In genomic region chr17:35697759-35698500, GRCm38 (mm10) we compare ENCODE assay signal across 9 mouse cellular contexts. TPM values are rescaled to one million over a fixed set of nuclear protein-coding genes. Genes with fewer than 3 reads are reported as not detected.
A peak's percentile ranks its signal among the peaks of the same experiment; 100 is the strongest.
DNase-seq lines count a peak whose midpoint lies in the region; ATAC-seq and TF ChIP-seq lines count a peak whose summit lies in the region.
"Had no signal": no experiment of that assay in that cellular context is flagged by ENCODE, and none has a peak within 500 bp of the region (broad histone marks: within the 10 kb centered on the region; RNA-seq: fewer than 3 reads in every experiment).

No protein-coding gene starts in this region.

- peak overlapping the region; percentile 81 for H3K4me2 ChIP-seq in heart, embryonic 13.5 days
- H3K4me2 ChIP-seq in midbrain, embryonic 14.5 days (ENCODE audit: low read length), result peak overlapping the region; percentile 89

- 5% methylated on average over 16 of the region's 16 CpGs for WGBS in heart, embryonic 13.5 days
- 2% methylated on average over 15 of the region's 16 CpGs for WGBS in midbrain, embryonic 14.5 days

- TF ChIP-seq POLR2A in ES-Bruce4 (IDR thresholded peaks at IDR 0.05; ENCODE audit: insufficient read depth, low read length), result peak; percentile 38

- no peaks in the 10 kb centered on the region for H3K9me3 ChIP-seq in ES-Bruce4 (replicated peaks; ENCODE audit: control insufficient read depth, insufficient read depth, low read length, poor library complexity, severe bottlenecking)
- no peaks in the 10 kb centered on the region for H3K9me3 ChIP-seq in heart, embryonic 13.5 days
- H3K9me3 ChIP-seq in midbrain, embryonic 14.5 days (ENCODE audit: control insufficient read depth, low read length), result no peaks in the 10 kb centered on the region

- no peak for TF ChIP-seq CTCF in ES-Bruce4 (IDR thresholded peaks at IDR 0.05; ENCODE audit: low read depth, low read length)
- no peak for TF ChIP-seq CTCF in layer of hippocampus, adult 2 months (conservative IDR thresholded peaks at IDR 0.05)

- TF ChIP-seq EP300 in ES-Bruce4 (IDR thresholded peaks at IDR 0.05; ENCODE audit: insufficient read depth, low read depth, low read length), result peak; percentile 89

- H3K4me1 ChIP-seq in ES-Bruce4 (ENCODE audit: control insufficient read depth, insufficient read depth, low read length), result peaks cover 1% of the 10 kb centered on the region
- peaks cover 45% of the 10 kb centered on the region for H3K4me1 ChIP-seq in heart, embryonic 13.5 days
- H3K4me1 ChIP-seq in midbrain, embryonic 14.5 days (ENCODE audit: control insufficient read depth, insufficient read depth, low read length), result peaks cover 38% of the 10 kb centered on the region

- H3K4me3 ChIP-seq in ES-Bruce4 (ENCODE audit: low read depth, low read length), result peak overlapping the region; percentile 57
- peak overlapping the region; percentile 84 for H3K4me3 ChIP-seq in heart, embryonic 13.5 days
- peak overlapping the region; percentile 46 for H3K4me3 ChIP-seq in layer of hippocampus, adult 2 months
- peak overlapping the region; percentile 43 for H3K4me3 ChIP-seq in midbrain, embryonic 14.5 days (replicated peaks; ENCODE audit: low read depth, low read length)
- H3K4me3 ChIP-seq: erythroblast, embryonic 14.5 days had no signal

- H3K27me3 ChIP-seq in ES-Bruce4 (ENCODE audit: control insufficient read depth, insufficient read depth, low read length, poor library complexity, severe bottlenecking), result no peaks in the 10 kb centered on the region
- H3K27me3 ChIP-seq in heart, embryonic 13.5 days (replicated peaks), result peaks cover 10% of the 10 kb centered on the region; the same call in 1 of the 2 replicates
- H3K27me3 ChIP-seq in midbrain, embryonic 14.5 days (ENCODE audit: control insufficient read depth, insufficient read depth, low read length), result no peaks in the 10 kb centered on the region

- peak overlapping the region; percentile 77 for H3K27ac ChIP-seq in ES-Bruce4 (ENCODE audit: insufficient read depth, low read length)
- H3K27ac ChIP-seq in heart, embryonic 13.5 days (replicated peaks), result peak overlapping the region; percentile 99
- peak overlapping the region; percentile 97 for H3K27ac ChIP-seq in layer of hippocampus, adult 2 months
- H3K27ac ChIP-seq in midbrain, embryonic 14.5 days (replicated peaks; ENCODE audit: low read depth, low read length), result peak overlapping the region; percentile 98

- peak; percentile 88 for DNase-seq in 3134 (ENCODE audit: extremely low read depth, insufficient read length, low spot score)
- DNase-seq in cerebellum, postnatal 25 days, result peak; percentile 69 to 81
- peak in 1 of 2 experiments; percentile 50 for DNase-seq in layer of hippocampus, adult 2 months (ENCODE audit: low spot score in 2 of 2)
- peak; percentile 79 for DNase-seq in midbrain, embryonic 14.5 days
- peak; percentile 82 for DNase-seq in yolk sac, embryonic 10.5 days (ENCODE audit: low spot score)
- no peak for DNase-seq in gastrocnemius, adult 8-10 months (ENCODE audit: low spot score in 2 of 2)

- ATAC-seq in heart, embryonic 13.5 days (ENCODE audit: extremely low read depth, insufficient number of reproducible peaks, low FRiP score, low TSS enrichment), result peak; percentile 38
- ATAC-seq in midbrain, embryonic 14.5 days (ENCODE audit: low FRiP score, low TSS enrichment), result peak; percentile 68

- H3K9ac ChIP-seq in ES-Bruce4 (ENCODE audit: low read depth, poor library complexity, severe bottlenecking), result peak overlapping the region; percentile 6; the same call in 1 of the 2 replicates
- peak overlapping the region; percentile 82 for H3K9ac ChIP-seq in heart, embryonic 13.5 days
- peak overlapping the region; percentile 78 for H3K9ac ChIP-seq in midbrain, embryonic 14.5 days (replicated peaks; ENCODE audit: low read length)

- no peaks in the 10 kb centered on the region for H3K36me3 ChIP-seq in ES-Bruce4 (ENCODE audit: control insufficient read depth, insufficient read depth, low read length, poor library complexity, severe bottlenecking)
- H3K36me3 ChIP-seq in heart, embryonic 13.5 days, result peaks cover 32% of the 10 kb centered on the region
- H3K36me3 ChIP-seq in midbrain, embryonic 14.5 days (ENCODE audit: control insufficient read depth, insufficient read depth, low read length), result peaks cover 9% of the 10 kb centered on the region

RNA-seq across cellular contexts. Expression of gene Ddr1, which starts 6.5 kb away (rescaled TPM):
- polyA plus RNA-seq in ES-Bruce4 (2011; ENCODE audit: insufficient read depth, insufficient read length, low read depth, missing spikeins), result 59.8 and 61.6 TPM in 2 replicates
- 122 and 130 TPM in 2 replicates for polyA plus RNA-seq in heart, embryonic 13.5 days (2015; fragmentation: Nextera tagmentation; extraction: Ambion mirVana)
- 10 to 100 TPM; 54.3 to 61.0 TPM for total RNA-seq in layer of hippocampus, adult 2 months (2021)
- polyA plus RNA-seq in midbrain, embryonic 14.5 days (2014; fragmentation: Nextera tagmentation; extraction: Ambion mirVana), result 52.9 and 87.2 TPM in 2 replicates
- 10 to 100 TPM; 13.7 to 20.0 (median 15.9) TPM for total RNA-seq in gastrocnemius, adult 8-10 months (2022)
- polyA plus RNA-seq: erythroblast, embryonic 14.5 days had no signal

RNA-seq across cellular contexts. Expression of gene Gtf2h4, which starts 24.4 kb away (rescaled TPM):
- 80.7 and 105 TPM in 2 replicates for polyA plus RNA-seq in ES-Bruce4 (2011; ENCODE audit: insufficient read depth, insufficient read length, low read depth, missing spikeins)
- 25.7 and 27.7 TPM in 2 replicates for polyA plus RNA-seq in heart, embryonic 13.5 days (2015; fragmentation: Nextera tagmentation; extraction: Ambion mirVana)
- total RNA-seq in layer of hippocampus, adult 2 months (2021), result 10 to 100 TPM; 29.9 to 35.3 TPM
- polyA plus RNA-seq in midbrain, embryonic 14.5 days (2014; fragmentation: Nextera tagmentation; extraction: Ambion mirVana), result 23.6 and 25.5 TPM in 2 replicates
- 10 to 100 TPM; 16.0 to 21.6 (median 17.9) TPM for total RNA-seq in gastrocnemius, adult 8-10 months (2022)

RNA-seq across cellular contexts. Expression of gene Vars2, which starts 30.5 kb away (rescaled TPM):
- 35.2 and 41.1 TPM in 2 replicates for polyA plus RNA-seq in ES-Bruce4 (2011; ENCODE audit: insufficient read depth, insufficient read length, low read depth, missing spikeins)
- polyA plus RNA-seq in heart, embryonic 13.5 days (2015; fragmentation: Nextera tagmentation; extraction: Ambion mirVana), result 12.2 and 13.5 TPM in 2 replicates
- 10 to 100 TPM; 32.4 to 47.3 TPM for total RNA-seq in layer of hippocampus, adult 2 months (2021)
- 9.5 and 14.8 TPM in 2 replicates for polyA plus RNA-seq in midbrain, embryonic 14.5 days (2014; fragmentation: Nextera tagmentation; extraction: Ambion mirVana)
- 10 to 100 TPM in 2 of 4 experiments, 1 to 10 TPM in 2; 9.0 to 15.4 (median 10.3) TPM for total RNA-seq in gastrocnemius, adult 8-10 months (2022)

RNA-seq across cellular contexts. Expression of gene Mucl3, which starts 54.4 kb away (rescaled TPM):
- 1.3 and 2.5 TPM in 2 replicates for polyA plus RNA-seq in ES-Bruce4 (2011; ENCODE audit: insufficient read depth, insufficient read length, low read depth, missing spikeins)
- 0.36 and 0.39 TPM in 2 replicates for polyA plus RNA-seq in heart, embryonic 13.5 days (2015; fragmentation: Nextera tagmentation; extraction: Ambion mirVana)
- not detected for total RNA-seq in layer of hippocampus, adult 2 months (2021)
- not detected in 2 replicates for polyA plus RNA-seq in midbrain, embryonic 14.5 days (2014; fragmentation: Nextera tagmentation; extraction: Ambion mirVana)
- not detected for total RNA-seq in gastrocnemius, adult 8-10 months (2022)
- polyA plus RNA-seq: erythroblast, embryonic 14.5 days had no signal

Comparison
In these comparisons a context has a peak if more than half of its experiments do, and no peak if none do; other contexts are left out.
1. DNase-seq: peak in 3134 (single experiment), cerebellum, postnatal 25 days (2 of 2), midbrain, embryonic 14.5 days (single experiment) and yolk sac, embryonic 10.5 days (single experiment); none in gastrocnemius, adult 8-10 months (0 of 2).
2. H3K9ac ChIP-seq: peak in every context shown above with its lines; median percentile 82 in heart, embryonic 13.5 days; 78 in midbrain, embryonic 14.5 days; 6 in ES-Bruce4.
3. Peak in every context shown above with its lines, with median percentiles within 50 percentile points of each other: H3K27ac ChIP-seq and H3K4me3 ChIP-seq.